Mouse (Mus musculus) forebrain, postnatal 0 days (tissue): ENCODE measurements around the gene Prkacb. TPM values are rescaled to one million over a fixed set of nuclear protein-coding genes. Genes with fewer than 3 reads are reported as not detected.

Experiments
- ATAC-seq: fragments of 200-750 bp; cut with Nextera tagmentation; 2 replicates; pipeline ENCODE4 v1.8.0; 2017; ENCODE audit warnings: mild to moderate bottlenecking, moderate library complexity
- DNase-seq: peaks from one replicate; pipeline ENCODE4 v3.0.0-alpha.2; 2015
- H3K27ac ChIP-seq: fragments of 300-500 bp; sonication (generic); 2 replicates; pipeline ENCODE4 v1.5.1; 2014; ENCODE audit warnings: low read depth, mild to moderate bottlenecking, antibody characterized with exemption, low read length, moderate library complexity, mixed read lengths
- H3K27me3 ChIP-seq: fragments of 300-500 bp; sonication (generic); 2 replicates; pipeline ENCODE4 v1.6.1; 2014; ENCODE audit warnings: mild to moderate bottlenecking, low read length, mixed read lengths; ENCODE audit not compliant: insufficient read depth
- H3K36me3 ChIP-seq: fragments of 300-500 bp; sonication (generic); 2 replicates; pipeline ENCODE4 v1.6.1; 2014; ENCODE audit warnings: mild to moderate bottlenecking, moderate library complexity; ENCODE audit not compliant: insufficient read depth
- H3K4me1 ChIP-seq: fragments of 300-500 bp; sonication (generic); 2 replicates; pipeline ENCODE4 v1.6.1; 2014; ENCODE audit warnings: antibody characterized with exemption; ENCODE audit not compliant: insufficient read depth
- H3K4me2 ChIP-seq: fragments of 300-500 bp; sonication (generic); 2 replicates; pipeline ENCODE4 v1.6.1; 2014; ENCODE audit warnings: low read depth, mild to moderate bottlenecking, moderate library complexity
- H3K4me3 ChIP-seq: fragments of 300-500 bp; sonication (generic); 2 replicates; pipeline ENCODE4 v1.5.1; 2014; ENCODE audit warnings: low read depth, low read length, mixed read lengths
- H3K9ac ChIP-seq: fragments of 300-500 bp; sonication (generic); 2 replicates; pipeline ENCODE4 v1.6.1; 2014; ENCODE audit warnings: mild to moderate bottlenecking
- H3K9me3 ChIP-seq: fragments of 300-500 bp; sonication (generic); 2 replicates; pipeline ENCODE4 v1.6.1; 2016; ENCODE audit warnings: low read length
- CTCF ChIP-seq: sonication (generic); IDR thresholded peaks from 2 replicates; pipeline ENCODE4 v1.5.1; 2016; ENCODE audit warnings: antibody characterized with exemption, control low read depth, low read depth
- WGBS: fragments of 180-500 bp; shearing (Covaris S2); extraction: QIAGEN DNeasy Blood & Tissue Kit; methylation state at CpG from one replicate; pipeline ENCODE4 v1.1.7; 2014; 5-methylcytosine and 5-hydroxymethylcytosine counted together
- polyA plus RNA-seq: library from polyadenylated mRNA; unstranded; fragments of >200 nt; fragmentation: Nextera tagmentation; extraction: Ambion mirVana; gene quantifications from 2 replicates; pipeline ENCODE4 v1.2.1, GENCODE M21; 2015
- total RNA-seq: library from RNA; depleted of rRNA; stranded (reverse); fragments of >200 nt; gene quantifications from 2 replicates; pipeline ENCODE4 v1.2.3, GENCODE M21; 2014; rRNA removed

Prkacb gene
- total RNA-seq (320 and 369 TPM in 2 replicates), polyA plus RNA-seq (161 and 208 TPM in 2 replicates)

GRCm38 (mm10) chr3:146812901-146813393 lies at the start of gene Prkacb:
Gene Prkacb, minus strand, starts transcription at chr3:146812990.
- no peak for TF ChIP-seq CTCF
- ATAC-seq (peak; percentile 97), DNase-seq (peak; percentile 96)
- Histone ChIP-seq H3K4me1 (0 out of 2 replicates have a peak, but pooled peaks cover 3% of the 10 kb centered on the region), H3K27ac (peak within 1 kb of the TSS; percentile 94), H3K4me3 (peak within 1 kb of the TSS; percentile 91), H3K36me3 (no peaks in the 10 kb centered on the region), H3K27me3 (no peaks in the 10 kb centered on the region), H3K9ac (peak within 1 kb of the TSS; percentile 88), H3K4me2 (peak within 1 kb of the TSS; percentile 81), H3K9me3 (no peaks in the 10 kb centered on the region)
- WGBS = under 1% methylated on average over 56 of the region's 60 CpGs

- H3K27ac ChIP-seq = no peak overlapping the region
- H3K36me3 ChIP-seq = no peaks in the 10 kb centered on the region
- no peaks in the 10 kb centered on the region for H3K9me3 ChIP-seq
- no peak overlapping the region for H3K4me2 ChIP-seq
- ATAC-seq (no peak), DNase-seq (no peak)
- no peak overlapping the region for H3K9ac ChIP-seq
- WGBS = 86% methylated on average over 2 of the region's 2 CpGs
- H3K4me1 ChIP-seq = no peaks in the 10 kb centered on the region
- no peaks in the 10 kb centered on the region for H3K27me3 ChIP-seq
- H3K4me3 ChIP-seq = no peak overlapping the region
- TF ChIP-seq CTCF = no peak
These were observed 47.5 kb upstream of the Prkacb start for GRCm38 (mm10) chr3:146860308-146860707.

- Histone ChIP-seq H3K36me3 (no peaks in the 10 kb centered on the region), H3K4me2 (no peak overlapping the region), H3K9me3 (no peaks in the 10 kb centered on the region), H3K27ac (no peak overlapping the region), H3K4me1 (peaks cover 4% of the 10 kb centered on the region; the same call in 1 of the 2 replicates), H3K27me3 (no peaks in the 10 kb centered on the region), H3K9ac (no peak overlapping the region), H3K4me3 (no peak overlapping the region)
- WGBS = 63% methylated on average over 10 of the region's 10 CpGs
- DNase-seq (no peak), ATAC-seq (no peak)
- TF ChIP-seq CTCF = no peak
These were observed 44.6 kb upstream of the Prkacb start for GRCm38 (mm10) chr3:146857373-146857772.

- Histone ChIP-seq H3K4me1 (peaks cover 4% of the 10 kb centered on the region; the same call in 1 of the 2 replicates), H3K36me3 (no peaks in the 10 kb centered on the region), H3K9ac (no peak overlapping the region), H3K4me3 (no peak overlapping the region), H3K27me3 (no peaks in the 10 kb centered on the region), H3K27ac (no peak overlapping the region), H3K9me3 (no peaks in the 10 kb centered on the region), H3K4me2 (0 out of 2 replicates have a peak overlapping the region, but pooled peaks have one; percentile 75)
- no peak for TF ChIP-seq CTCF
- no peak for DNase-seq
- ATAC-seq = no peak
- 81% methylated on average over 7 of the region's 7 CpGs for WGBS
These were observed 41.8 kb upstream of the Prkacb start for GRCm38 (mm10) chr3:146854473-146855087.

- H3K36me3 ChIP-seq = no peaks in the 10 kb centered on the region
- H3K9ac ChIP-seq = peak within 1 kb of the TSS; percentile 84
- H3K4me1 ChIP-seq = peaks cover 4% of the 10 kb centered on the region; the same call in 1 of the 2 replicates
- peak; percentile 98 for ATAC-seq
- H3K9me3 ChIP-seq = no peaks in the 10 kb centered on the region
- H3K4me2 ChIP-seq = peak within 1 kb of the TSS; percentile 75
- TF ChIP-seq CTCF = no peak
- under 1% methylated on average over 32 of the region's 36 CpGs for WGBS
- DNase-seq = peak; percentile 93
- peak within 1 kb of the TSS; percentile 87 for H3K4me3 ChIP-seq
- no peaks in the 10 kb centered on the region for H3K27me3 ChIP-seq
- H3K27ac ChIP-seq = peak within 1 kb of the TSS; percentile 78
These were observed 39.4 kb upstream of the Prkacb start, which contains the start of gene Ttll7 for GRCm38 (mm10) chr3:146851966-146852891. Gene Ttll7, plus strand, starts transcription at chr3:146852367.

- Histone ChIP-seq H3K9ac (no peak overlapping the region), H3K36me3 (no peaks in the 10 kb centered on the region), H3K9me3 (no peaks in the 10 kb centered on the region), H3K4me2 (no peak overlapping the region), H3K27me3 (no peaks in the 10 kb centered on the region), H3K4me1 (peaks cover 4% of the 10 kb centered on the region; the same call in 1 of the 2 replicates), H3K4me3 (no peak overlapping the region), H3K27ac (no peak overlapping the region)
- no peak for TF ChIP-seq CTCF
- DNase-seq = no peak
- 85% methylated on average over 7 of the region's 7 CpGs for WGBS
- no peak for ATAC-seq
These were observed 36.6 kb upstream of the Prkacb start for GRCm38 (mm10) chr3:146849360-146849759.
